Mouse (Mus musculus): Measurements from ENCODE around the gene Pum1. TPM values are rescaled to one million over a fixed set of nuclear protein-coding genes. Genes with fewer than 3 reads are reported as not detected.

Pum1 gene
- polyA plus RNA-seq, 1 experiment: 26.2 TPM

DNA sequence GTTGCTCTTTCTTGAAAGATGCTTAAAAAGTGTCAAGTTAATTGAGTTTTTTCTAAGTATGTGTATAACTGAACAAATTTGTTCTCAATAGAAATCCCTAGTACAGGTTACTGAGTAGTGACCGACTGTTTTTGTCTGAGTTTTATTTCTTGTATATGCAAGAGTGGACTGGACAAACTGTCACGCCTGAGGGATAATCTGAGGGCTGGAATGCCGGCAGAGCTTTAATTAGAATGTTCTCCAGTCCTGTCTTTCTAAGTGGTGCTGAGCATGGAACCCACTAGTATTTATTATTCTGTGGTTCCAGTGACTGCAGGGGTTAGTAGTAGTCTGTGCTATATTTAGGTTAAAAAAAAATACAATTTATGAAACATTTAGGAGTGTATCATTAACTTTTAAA lies 30.8 kb downstream of the Pum1 start:
- Histone ChIP-seq H3K4me3 (ENCODE audit: insufficient read depth, poor library complexity, severe bottlenecking) (no peak overlapping the region), H3ac (ENCODE audit: control insufficient read depth, insufficient read length, low read depth) (no peak overlapping the region), H3K27me3 (ENCODE audit: control insufficient read depth, insufficient read depth, insufficient read length) (no peaks in the 10 kb centered on the region), H3K79me3 (ENCODE audit: low read depth) (peaks cover 94% of the 10 kb centered on the region), H3K79me2 (ENCODE audit: control insufficient read depth, insufficient read depth) (peaks cover 100% of the 10 kb centered on the region), H3K36me3 (ENCODE audit: control insufficient read depth, insufficient read depth) (peaks cover 45% of the 10 kb centered on the region)
- no peak for TF ChIP-seq MYOG (IDR thresholded peaks at IDR 0.05; ENCODE audit: control insufficient read depth, extremely low read depth, insufficient read length)
- no peak for TF ChIP-seq CTCF (IDR thresholded peaks at IDR 0.05; ENCODE audit: control insufficient read depth, insufficient read depth, insufficient read length)
- TF ChIP-seq MAX (IDR thresholded peaks at IDR 0.05): no peak
- no peak for TF ChIP-seq FOSL1 (IDR thresholded peaks at IDR 0.05; ENCODE audit: insufficient read depth, low read length, poor library complexity, severe bottlenecking)
- no peak for TF ChIP-seq CEBPB (IDR thresholded peaks at IDR 0.05; ENCODE audit: low read depth)
- TF ChIP-seq USF1 (IDR thresholded peaks at IDR 0.05; ENCODE audit: low read depth): no peak
- no peak for TF ChIP-seq MYOD1 (IDR thresholded peaks at IDR 0.05; ENCODE audit: control insufficient read depth, insufficient read length, low read depth)

DNA sequence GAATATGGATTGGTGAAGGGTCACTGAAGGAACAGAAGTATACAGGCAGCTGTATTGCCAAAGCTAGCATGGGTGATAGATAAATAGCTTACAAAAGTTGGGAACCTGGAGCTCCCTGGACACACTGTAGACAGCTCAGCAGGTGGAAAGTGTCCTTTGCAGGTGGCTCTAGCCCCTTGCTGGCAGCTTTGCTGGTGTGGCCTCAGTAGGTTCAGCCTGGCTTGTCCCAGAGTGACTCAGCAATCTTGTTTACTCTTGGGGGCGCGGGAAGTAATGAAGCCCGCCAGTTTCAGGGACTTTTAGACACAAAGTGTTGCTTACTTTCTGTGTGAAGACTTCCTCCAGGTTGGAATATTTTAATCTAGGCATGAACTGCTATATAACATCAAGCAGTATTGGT lies 31.9 kb downstream of the Pum1 start:
- H3K36me3 ChIP-seq (ENCODE audit: control insufficient read depth, insufficient read depth): peaks cover 45% of the 10 kb centered on the region
- TF ChIP-seq MYOG (IDR thresholded peaks at IDR 0.05; ENCODE audit: control insufficient read depth, extremely low read depth, insufficient read length): no peak
- no peak for TF ChIP-seq FOSL1 (IDR thresholded peaks at IDR 0.05; ENCODE audit: insufficient read depth, low read length, poor library complexity, severe bottlenecking)
- TF ChIP-seq CEBPB (IDR thresholded peaks at IDR 0.05; ENCODE audit: low read depth): no peak
- TF ChIP-seq USF1 (IDR thresholded peaks at IDR 0.05; ENCODE audit: low read depth): no peak
- TF ChIP-seq MAX (IDR thresholded peaks at IDR 0.05): no peak
- no peak for TF ChIP-seq CTCF (IDR thresholded peaks at IDR 0.05; ENCODE audit: control insufficient read depth, insufficient read depth, insufficient read length)
- TF ChIP-seq MYOD1 (IDR thresholded peaks at IDR 0.05; ENCODE audit: control insufficient read depth, insufficient read length, low read depth): no peak
- H3K4me3 ChIP-seq (ENCODE audit: insufficient read depth, poor library complexity, severe bottlenecking): no peak overlapping the region
- H3K79me2 ChIP-seq (ENCODE audit: control insufficient read depth, insufficient read depth): peaks cover 100% of the 10 kb centered on the region
- no peak overlapping the region for H3ac ChIP-seq (ENCODE audit: control insufficient read depth, insufficient read length, low read depth)
- peaks cover 90% of the 10 kb centered on the region for H3K79me3 ChIP-seq (ENCODE audit: low read depth)
- H3K27me3 ChIP-seq (ENCODE audit: control insufficient read depth, insufficient read depth, insufficient read length): no peaks in the 10 kb centered on the region

DNA sequence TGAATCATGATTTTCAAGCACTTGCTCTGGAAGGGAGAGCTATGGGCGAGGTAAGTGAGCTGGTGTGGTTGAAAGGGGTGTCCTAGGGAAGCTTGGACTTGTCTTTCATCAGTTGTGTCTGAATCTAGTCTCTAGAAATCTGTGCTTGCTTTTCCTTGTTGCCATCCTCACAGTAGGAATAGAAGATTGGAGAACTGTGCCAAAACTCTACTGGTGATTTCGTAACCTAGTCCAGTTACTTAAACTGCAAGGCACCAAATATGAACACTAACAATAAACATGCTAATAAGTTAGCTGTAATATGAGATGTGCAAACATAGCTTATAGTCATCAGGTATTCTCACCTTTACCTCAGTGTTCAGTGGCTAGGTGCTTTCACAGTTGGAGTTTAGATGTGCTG lies 37.9 kb downstream of the Pum1 start:
- Histone ChIP-seq H3ac (ENCODE audit: control insufficient read depth, insufficient read length, low read depth) (no peak overlapping the region), H3K27me3 (ENCODE audit: control insufficient read depth, insufficient read depth, insufficient read length) (no peaks in the 10 kb centered on the region), H3K4me3 (ENCODE audit: insufficient read depth, poor library complexity, severe bottlenecking) (no peak overlapping the region), H3K79me2 (ENCODE audit: control insufficient read depth, insufficient read depth) (peaks cover 100% of the 10 kb centered on the region), H3K79me3 (ENCODE audit: low read depth) (peaks cover 91% of the 10 kb centered on the region), H3K36me3 (ENCODE audit: control insufficient read depth, insufficient read depth) (peaks cover 66% of the 10 kb centered on the region)
- TF ChIP-seq MAX (IDR thresholded peaks at IDR 0.05) (no peak), CEBPB (IDR thresholded peaks at IDR 0.05; ENCODE audit: low read depth) (no peak), CTCF (IDR thresholded peaks at IDR 0.05; ENCODE audit: control insufficient read depth, insufficient read depth, insufficient read length) (no peak), MYOG (IDR thresholded peaks at IDR 0.05; ENCODE audit: control insufficient read depth, extremely low read depth, insufficient read length) (no peak), MYOD1 (IDR thresholded peaks at IDR 0.05; ENCODE audit: control insufficient read depth, insufficient read length, low read depth) (no peak), USF1 (IDR thresholded peaks at IDR 0.05; ENCODE audit: low read depth) (no peak), FOSL1 (IDR thresholded peaks at IDR 0.05; ENCODE audit: insufficient read depth, low read length, poor library complexity, severe bottlenecking) (no peak)

DNA sequence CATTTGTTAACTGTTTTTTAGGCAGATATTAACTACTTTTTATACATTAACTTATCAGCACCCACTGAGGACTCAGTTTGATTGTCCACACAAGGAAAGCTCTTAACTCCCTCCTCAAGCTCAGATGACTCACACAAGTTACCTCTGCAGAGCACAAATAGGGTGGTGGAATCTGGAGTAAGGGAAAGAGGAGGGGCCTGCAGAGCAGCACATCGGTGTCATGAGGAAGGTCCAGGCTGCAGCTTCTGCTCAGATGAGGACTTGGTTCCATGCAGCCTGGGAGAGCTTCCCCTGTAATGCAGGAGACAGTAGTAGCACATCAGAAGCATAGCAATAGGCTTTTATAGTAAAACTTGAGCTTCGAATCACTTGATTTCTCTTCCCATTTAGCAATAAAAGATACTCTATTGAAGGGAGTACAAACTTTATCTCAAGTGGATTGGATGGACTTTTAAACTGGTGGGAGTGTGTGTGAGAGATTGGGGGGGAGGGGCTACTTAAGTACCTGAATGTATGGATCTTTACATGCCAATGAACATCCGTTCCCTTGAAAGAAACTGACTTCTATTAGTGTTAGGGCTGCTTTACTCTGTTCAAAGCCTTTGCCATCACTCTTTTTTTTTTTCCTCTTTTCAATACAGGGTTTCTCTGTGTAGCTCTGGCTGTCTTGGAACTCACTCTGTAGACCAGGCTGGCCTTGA lies 39.9 kb downstream of the Pum1 start:
- TF ChIP-seq MAX (IDR thresholded peaks at IDR 0.05) (no peak), CTCF (IDR thresholded peaks at IDR 0.05; ENCODE audit: control insufficient read depth, insufficient read depth, insufficient read length) (no peak), FOSL1 (IDR thresholded peaks at IDR 0.05; ENCODE audit: insufficient read depth, low read length, poor library complexity, severe bottlenecking) (no peak)
- H3ac ChIP-seq (ENCODE audit: control insufficient read depth, insufficient read length, low read depth): no peak overlapping the region
- H3K36me3 ChIP-seq (ENCODE audit: control insufficient read depth, insufficient read depth): peaks cover 75% of the 10 kb centered on the region
- peaks cover 100% of the 10 kb centered on the region for H3K79me2 ChIP-seq (ENCODE audit: control insufficient read depth, insufficient read depth)
- H3K4me3 ChIP-seq (ENCODE audit: insufficient read depth, poor library complexity, severe bottlenecking): no peak overlapping the region
- H3K79me3 ChIP-seq (ENCODE audit: low read depth): peaks cover 93% of the 10 kb centered on the region
- no peaks in the 10 kb centered on the region for H3K27me3 ChIP-seq (ENCODE audit: control insufficient read depth, insufficient read depth, insufficient read length)

DNA sequence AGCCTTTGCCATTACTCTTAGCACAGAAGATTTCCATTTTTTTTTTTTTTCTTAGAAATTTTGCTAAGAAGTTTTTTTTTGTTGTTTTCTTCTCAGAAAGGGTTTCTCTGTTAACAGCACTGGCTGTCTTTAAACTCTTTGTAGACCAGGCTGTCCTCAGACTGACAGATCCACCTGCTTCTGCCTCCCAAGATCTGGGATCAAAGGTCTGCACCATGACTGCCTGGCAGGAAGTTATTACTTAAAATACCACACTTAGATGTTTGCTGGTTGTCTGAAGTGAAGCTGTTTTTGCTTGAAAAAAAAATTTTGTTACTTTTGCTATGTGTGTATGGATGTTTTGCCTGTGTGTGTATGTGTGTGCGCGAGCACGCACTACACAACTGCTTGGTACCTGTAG lies 40.5 kb downstream of the Pum1 start:
- H3K79me2 ChIP-seq (ENCODE audit: control insufficient read depth, insufficient read depth): peaks cover 100% of the 10 kb centered on the region
- no peak overlapping the region for H3ac ChIP-seq (ENCODE audit: control insufficient read depth, insufficient read length, low read depth)
- peaks cover 82% of the 10 kb centered on the region for H3K36me3 ChIP-seq (ENCODE audit: control insufficient read depth, insufficient read depth)
- H3K4me3 ChIP-seq (ENCODE audit: insufficient read depth, poor library complexity, severe bottlenecking): no peak overlapping the region
- H3K27me3 ChIP-seq (ENCODE audit: control insufficient read depth, insufficient read depth, insufficient read length): no peaks in the 10 kb centered on the region
- H3K79me3 ChIP-seq (ENCODE audit: low read depth): peaks cover 94% of the 10 kb centered on the region
- TF ChIP-seq CTCF (IDR thresholded peaks at IDR 0.05; ENCODE audit: control insufficient read depth, insufficient read depth, insufficient read length): no peak
- no peak for TF ChIP-seq FOSL1 (IDR thresholded peaks at IDR 0.05; ENCODE audit: insufficient read depth, low read length, poor library complexity, severe bottlenecking)
- TF ChIP-seq MAX (IDR thresholded peaks at IDR 0.05): no peak
- no peak for TF ChIP-seq MYOG (IDR thresholded peaks at IDR 0.05; ENCODE audit: control insufficient read depth, extremely low read depth, insufficient read length)
- TF ChIP-seq CEBPB (IDR thresholded peaks at IDR 0.05; ENCODE audit: low read depth): no peak
- no peak for TF ChIP-seq USF1 (IDR thresholded peaks at IDR 0.05; ENCODE audit: low read depth)
- TF ChIP-seq MYOD1 (IDR thresholded peaks at IDR 0.05; ENCODE audit: control insufficient read depth, insufficient read length, low read depth): no peak

DNA sequence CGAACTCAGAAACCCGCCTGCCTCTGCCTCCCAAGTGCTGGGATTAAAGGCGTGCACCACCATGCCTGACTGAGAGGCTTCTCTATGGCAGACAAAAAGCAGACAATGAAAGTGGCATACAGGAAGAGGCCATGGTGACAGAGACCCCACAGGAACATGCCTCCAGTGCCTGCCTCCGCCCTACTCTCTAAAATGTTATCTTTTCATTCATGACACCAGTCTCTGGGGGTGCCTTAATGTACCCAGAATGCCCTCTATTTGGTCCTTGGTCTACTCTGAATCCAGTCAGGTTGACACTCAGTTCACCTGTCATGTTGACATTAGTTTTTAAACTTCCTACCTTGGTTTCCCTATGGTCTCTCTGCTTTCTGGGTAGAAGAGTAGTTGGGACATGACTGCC lies 41.5 kb downstream of the Pum1 start:
- H3K36me3 ChIP-seq (ENCODE audit: control insufficient read depth, insufficient read depth): peaks cover 89% of the 10 kb centered on the region
- peaks cover 100% of the 10 kb centered on the region for H3K79me2 ChIP-seq (ENCODE audit: control insufficient read depth, insufficient read depth)
- peaks cover 97% of the 10 kb centered on the region for H3K79me3 ChIP-seq (ENCODE audit: low read depth)
- TF ChIP-seq CTCF (IDR thresholded peaks at IDR 0.05; ENCODE audit: control insufficient read depth, insufficient read depth, insufficient read length) (no peak), USF1 (IDR thresholded peaks at IDR 0.05; ENCODE audit: low read depth) (no peak), MYOD1 (IDR thresholded peaks at IDR 0.05; ENCODE audit: control insufficient read depth, insufficient read length, low read depth) (no peak)
- no peak overlapping the region for H3ac ChIP-seq (ENCODE audit: control insufficient read depth, insufficient read length, low read depth)
- H3K27me3 ChIP-seq (ENCODE audit: control insufficient read depth, insufficient read depth, insufficient read length): no peaks in the 10 kb centered on the region
- no peak overlapping the region for H3K4me3 ChIP-seq (ENCODE audit: insufficient read depth, poor library complexity, severe bottlenecking)

Measured in C2C12 (cell line).